Mouse (Mus musculus): ENCODE data around the gene Dyrk1a.

Dyrk1a gene

GRCm38 (mm10) chr16:94714483-94714882, 144.7 kb downstream of the Dyrk1a start:
- DNase-seq (ENCODE audit: low spot score in 2 of 2) = no peak

GRCm38 (mm10) chr16:94717051-94717450, 147.2 kb downstream of the Dyrk1a start:
- no peak for DNase-seq (ENCODE audit: low spot score in 2 of 2)

DNA sequence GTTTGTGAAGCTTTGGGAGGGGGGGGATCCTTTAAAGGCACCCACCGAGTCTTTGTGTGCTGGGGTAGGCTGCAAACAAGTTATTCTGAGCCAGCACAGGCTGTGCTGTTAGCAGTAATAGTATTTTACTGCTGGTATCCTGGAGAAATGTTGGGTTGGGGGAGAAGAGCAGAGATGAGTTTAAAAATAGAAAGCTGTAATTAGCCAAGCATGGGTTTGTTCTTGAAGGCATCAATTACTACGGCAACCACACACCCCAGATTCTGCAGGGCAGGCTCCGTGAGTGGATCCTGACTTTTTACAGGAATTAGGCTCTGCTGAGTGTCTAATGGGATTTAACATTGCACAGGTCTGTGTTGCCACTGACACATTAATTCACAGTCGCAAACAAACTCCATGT, 149.1 kb downstream of the Dyrk1a start:
- DNase-seq (ENCODE audit: low spot score in 2 of 2) = no peak

- no peak for DNase-seq (ENCODE audit: low spot score in 2 of 2)
These were observed 149.7 kb downstream of the Dyrk1a start for GRCm38 (mm10) chr16:94719488-94719887.

- DNase-seq (ENCODE audit: low spot score in 2 of 2) = no peak
These were observed 150.8 kb downstream of the Dyrk1a start for GRCm38 (mm10) chr16:94720476-94721153.

DNA sequence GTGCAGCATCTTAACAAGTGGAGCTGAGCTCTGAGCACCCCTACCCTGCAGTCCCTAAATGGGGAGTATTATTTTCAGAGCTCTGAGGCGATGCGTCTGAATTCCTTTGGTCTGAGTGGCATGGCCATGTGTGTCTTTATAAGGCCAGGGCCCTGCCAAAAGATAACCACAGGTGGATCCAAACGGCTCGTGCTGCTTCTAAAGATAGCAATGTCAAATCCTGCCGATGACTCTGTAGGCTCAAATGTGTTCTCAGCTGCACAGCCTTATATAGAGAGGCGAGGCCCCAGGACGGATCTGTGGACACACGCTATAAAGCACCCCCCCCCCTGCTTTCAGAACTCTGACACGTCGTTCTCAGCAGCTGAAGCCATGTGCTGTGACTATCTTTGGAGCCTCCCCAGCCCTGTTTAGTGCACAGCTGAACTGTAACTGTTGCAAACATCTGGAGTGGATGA, 151.8 kb downstream of the Dyrk1a start:
- DNase-seq (ENCODE audit: low spot score in 2 of 2) = no peak

GRCm38 (mm10) chr16:94722936-94723335, 153.1 kb downstream of the Dyrk1a start:
- DNase-seq (ENCODE audit: low spot score in 2 of 2) = no peak

- DNase-seq (ENCODE audit: low spot score in 2 of 2) = peak in 1 of 2 experiments; percentile 60
These were observed 154.3 kb downstream of the Dyrk1a start for GRCm38 (mm10) chr16:94724061-94724596.

DNA sequence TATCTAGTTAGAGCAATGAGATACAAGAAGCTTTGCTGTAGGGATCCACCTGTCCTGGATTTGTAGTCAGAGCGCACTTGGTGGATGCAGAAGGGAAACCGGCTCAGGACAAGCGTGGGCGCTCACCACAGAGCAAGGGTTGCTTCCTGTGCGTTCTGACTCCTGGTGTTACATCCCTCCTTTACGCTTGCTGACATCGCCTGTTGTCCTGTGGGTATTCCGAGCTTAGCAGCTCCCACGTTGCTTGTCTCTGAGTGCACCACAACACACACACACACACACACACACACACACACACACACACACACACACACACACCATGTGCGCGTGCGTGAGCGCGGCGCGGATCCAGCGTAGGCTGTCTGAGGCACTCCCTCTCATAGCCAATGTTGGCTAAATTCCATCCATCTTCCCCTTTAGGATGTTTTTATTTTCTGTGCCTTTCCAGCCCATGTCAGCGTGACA, 155.0 kb downstream of the Dyrk1a start:
- DNase-seq (ENCODE audit: low spot score in 2 of 2) = no peak

GRCm38 (mm10) chr16:94729236-94729635, 159.4 kb downstream of the Dyrk1a start:
- DNase-seq (ENCODE audit: low spot score in 2 of 2) = no peak

GRCm38 (mm10) chr16:94731027-94731426, 161.2 kb downstream of the Dyrk1a start:
- DNase-seq (ENCODE audit: low spot score in 2 of 2) = no peak

GRCm38 (mm10) chr16:94735472-94735871, 165.7 kb downstream of the Dyrk1a start:
- DNase-seq (ENCODE audit: low spot score in 2 of 2) = no peak

DNA sequence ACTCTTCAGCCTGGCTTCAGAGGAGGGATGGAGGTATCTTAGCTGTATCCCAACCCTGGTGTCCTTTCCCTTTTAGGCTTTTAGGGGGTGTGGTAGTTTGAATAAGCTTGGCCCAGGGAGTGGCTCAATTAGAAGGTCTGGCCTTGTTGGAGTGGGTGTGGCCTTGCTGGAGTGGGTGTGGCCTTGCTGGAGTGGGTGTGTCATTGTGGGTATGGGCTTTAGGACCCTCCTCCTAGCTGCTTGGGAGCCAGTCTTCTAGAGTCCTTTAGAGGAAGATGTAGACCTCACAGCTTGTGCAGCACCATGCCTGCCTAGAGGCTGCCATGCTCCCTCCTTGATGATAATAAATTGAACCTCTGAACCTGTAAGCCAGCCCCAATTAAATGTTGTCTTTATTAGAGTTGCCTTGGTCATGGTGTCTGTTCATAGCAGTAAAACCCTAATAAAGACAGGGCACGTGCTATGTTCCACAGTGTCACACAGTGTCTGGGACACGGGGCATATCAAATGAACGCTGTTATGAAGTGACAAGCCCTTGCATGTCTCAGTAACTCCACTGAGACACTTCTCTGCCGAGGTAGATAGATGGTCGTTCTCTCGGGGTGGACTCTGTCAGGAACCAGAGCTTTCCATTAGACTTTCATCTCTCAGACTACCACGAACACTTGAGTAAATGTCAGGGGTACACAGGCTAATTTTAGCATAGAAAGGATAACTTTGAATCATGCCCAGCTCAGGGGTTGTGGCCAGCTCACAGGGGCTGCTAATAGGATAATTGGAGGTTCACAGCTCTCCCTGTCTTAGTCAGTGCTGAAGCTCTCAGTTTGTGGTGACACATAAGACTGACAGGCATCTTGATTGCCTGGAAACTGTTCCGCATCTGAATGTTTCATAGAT, 166.9 kb downstream of the Dyrk1a start:
- DNase-seq (ENCODE audit: low spot score in 2 of 2) = no peak

DNA sequence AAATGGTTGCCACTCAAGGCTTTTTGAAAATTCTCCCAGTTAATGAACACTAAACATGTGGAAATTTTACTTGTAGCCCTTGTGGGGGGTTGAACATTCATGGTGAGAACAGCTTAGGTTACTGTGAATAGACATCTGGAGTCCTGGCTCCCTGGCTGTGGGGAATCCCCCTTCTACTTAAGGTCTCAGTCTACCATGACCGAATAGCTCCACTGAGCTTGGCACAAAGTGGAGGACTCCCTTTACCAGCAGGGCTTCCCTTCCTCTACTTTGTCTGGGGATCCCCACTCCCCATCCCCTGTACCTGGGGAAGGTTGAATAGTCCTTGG, 167.5 kb downstream of the Dyrk1a start:
- no peak for DNase-seq (ENCODE audit: low spot score in 2 of 2)

- DNase-seq (ENCODE audit: low spot score in 2 of 2) = no peak
These were observed 174.2 kb downstream of the Dyrk1a start for GRCm38 (mm10) chr16:94743853-94744501.

GRCm38 (mm10) chr16:94745016-94745415, 175.2 kb downstream of the Dyrk1a start:
- DNase-seq (ENCODE audit: low spot score in 2 of 2) = no peak
